12 mouse cellular contexts compared by ENCODE assay signal in the genomic region with DNA sequence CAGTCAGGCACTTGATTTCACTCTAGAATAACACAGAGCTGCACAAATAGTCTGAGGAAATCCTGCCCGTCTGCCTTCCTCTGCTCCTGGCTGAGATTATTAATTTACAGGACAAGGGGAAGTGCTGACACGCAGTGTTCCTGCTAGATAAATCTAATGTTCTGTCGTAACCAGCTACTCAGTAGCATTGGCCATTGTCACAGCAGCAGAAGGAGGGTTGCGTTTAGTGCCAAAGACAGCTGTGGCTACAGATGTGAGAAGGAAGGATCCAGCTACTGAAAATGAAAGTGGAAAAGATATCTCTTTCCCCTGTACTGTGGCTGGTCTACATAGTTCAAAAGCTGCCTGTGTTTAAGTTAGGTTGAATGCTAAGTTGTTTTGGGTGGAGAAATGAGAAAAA. TPM values are rescaled to one million over a fixed set of nuclear protein-coding genes. Genes with fewer than 3 reads are reported as not detected.
DNase-seq lines count a peak whose midpoint lies in the region; ATAC-seq lines count a peak whose summit lies in the region.
"Had no signal": no experiment of that assay in that cellular context is flagged by ENCODE, and none has a peak within 500 bp of the region (broad histone marks: within the 10 kb centered on the region; RNA-seq: fewer than 3 reads in every experiment).

No protein-coding gene starts in this region.

- H3K4me2 ChIP-seq in liver, embryonic 12.5 days = 0 out of 2 replicates have a peak overlapping the region, but pooled peaks have one; percentile 8
- no peak overlapping the region for H3K4me2 ChIP-seq in liver, embryonic 16.5 days (ENCODE audit: low read depth, low read length)
- no peak overlapping the region for H3K4me2 ChIP-seq in forebrain, embryonic 13.5 days
- H3K4me2 ChIP-seq: embryonic facial prominence, embryonic 15.5 days; limb, embryonic 12.5 days had no signal

- no peak for ATAC-seq in liver, embryonic 12.5 days
- ATAC-seq in liver, embryonic 16.5 days (ENCODE audit: low read depth) = peak; percentile 75
- no peak for ATAC-seq in forebrain, embryonic 13.5 days

- no peak overlapping the region for H3K4me3 ChIP-seq in liver, embryonic 12.5 days
- no peak overlapping the region for H3K4me3 ChIP-seq in liver, embryonic 16.5 days (ENCODE audit: low read depth, low read length)
- H3K4me3 ChIP-seq in forebrain, embryonic 13.5 days = no peak overlapping the region
- H3K4me3 ChIP-seq: embryonic facial prominence, embryonic 15.5 days; hindbrain, embryonic 10.5 days; limb, embryonic 12.5 days had no signal

- H3K4me1 ChIP-seq in liver, embryonic 12.5 days = peaks cover 7% of the 10 kb centered on the region; the same call in 1 of the 2 replicates
- H3K4me1 ChIP-seq in liver, embryonic 16.5 days (ENCODE audit: control insufficient read depth, low read depth, low read length) = no peaks in the 10 kb centered on the region
- no peaks in the 10 kb centered on the region for H3K4me1 ChIP-seq in forebrain, embryonic 13.5 days
- H3K4me1 ChIP-seq: hindbrain, embryonic 10.5 days had no signal

- peaks cover 46% of the 10 kb centered on the region for H3K36me3 ChIP-seq in liver, embryonic 12.5 days
- peaks cover 3% of the 10 kb centered on the region; the same call in 1 of the 2 replicates for H3K36me3 ChIP-seq in liver, embryonic 16.5 days (ENCODE audit: control insufficient read depth, insufficient read depth)
- H3K36me3 ChIP-seq in forebrain, embryonic 13.5 days (ENCODE audit: poor library complexity, severe bottlenecking) = no peaks in the 10 kb centered on the region

- DNase-seq in liver = no peak
- DNase-seq in heart, postnatal 10 days = peak; percentile 37 to 45
- no peak for DNase-seq in layer of hippocampus, adult 9-11 months
- DNase-seq in thymus, postnatal 25 days = no peak
- no peak for DNase-seq in left cerebral cortex, postnatal 10 days (ENCODE audit: extremely low spot score in 1 of 2, low spot score in 2 of 2)

- no peak overlapping the region for H3K27ac ChIP-seq in liver, embryonic 12.5 days
- H3K27ac ChIP-seq in liver, embryonic 16.5 days (ENCODE audit: low read length) = 0 out of 2 replicates have a peak overlapping the region, but pooled peaks have one; percentile 8
- no peak overlapping the region for H3K27ac ChIP-seq in forebrain, embryonic 13.5 days
- H3K27ac ChIP-seq: embryonic facial prominence, embryonic 15.5 days; hindbrain, embryonic 10.5 days; limb, embryonic 12.5 days had no signal

- H3K9ac ChIP-seq in liver, embryonic 12.5 days = no peak overlapping the region
- H3K9ac ChIP-seq in liver, embryonic 16.5 days (ENCODE audit: low read depth, low read length) = no peak overlapping the region
- no peak overlapping the region for H3K9ac ChIP-seq in forebrain, embryonic 13.5 days
- H3K9ac ChIP-seq: embryonic facial prominence, embryonic 15.5 days; limb, embryonic 12.5 days had no signal

- 26% methylated on average over 4 of the region's 4 CpGs for WGBS in liver, embryonic 12.5 days (ENCODE audit: insufficient replicate concordance)
- WGBS in liver, embryonic 16.5 days (ENCODE audit: insufficient replicate concordance) = 14% methylated on average over 4 of the region's 4 CpGs
- WGBS in forebrain, embryonic 13.5 days = 85% methylated on average over 4 of the region's 4 CpGs

- intact Hi-C loops in heart, postnatal 10 days (cut with DNase I) = no loop called here
- intact Hi-C loops in left cerebral cortex, postnatal 10 days (cut with DNase I) = no loop called here

- H3K9me3 ChIP-seq in liver, embryonic 12.5 days (replicated peaks) = no peaks in the 10 kb centered on the region
- H3K9me3 ChIP-seq in liver, embryonic 16.5 days (replicated peaks; ENCODE audit: control insufficient read depth, low read length) = no peaks in the 10 kb centered on the region
- H3K9me3 ChIP-seq in forebrain, embryonic 13.5 days (replicated peaks) = no peaks in the 10 kb centered on the region
- H3K9me3 ChIP-seq: embryonic facial prominence, embryonic 15.5 days; G1E; hindbrain, embryonic 10.5 days; limb, embryonic 12.5 days had no signal

- H3K27me3 ChIP-seq in liver, embryonic 12.5 days (replicated peaks) = no peaks in the 10 kb centered on the region
- H3K27me3 ChIP-seq in liver, embryonic 16.5 days (ENCODE audit: control insufficient read depth, insufficient read depth, low read depth, low read length) = no peaks in the 10 kb centered on the region
- H3K27me3 ChIP-seq in forebrain, embryonic 13.5 days = no peaks in the 10 kb centered on the region
- H3K27me3 ChIP-seq: embryonic facial prominence, embryonic 15.5 days; limb, embryonic 12.5 days had no signal

RNA-seq across cellular contexts. Expression of a gene that starts 40.7 kb away (rescaled TPM):
- polyA plus RNA-seq in liver, embryonic 12.5 days (2016; fragmentation: Nextera tagmentation; extraction: Ambion mirVana) = 4.1 and 4.2 TPM in 2 replicates
- 10 to 100 TPM; 10.3 to 10.4 TPM for total RNA-seq in heart, postnatal 10 days (2021)
- 2.5 TPM in 2 replicates for polyA plus RNA-seq in liver, embryonic 16.5 days (2015; fragmentation: Nextera tagmentation; extraction: Ambion mirVana)
- 1 to 10 TPM; 7.8 to 8.1 TPM for total RNA-seq in left cerebral cortex, postnatal 10 days (2021)
- polyA plus RNA-seq in forebrain, embryonic 13.5 days (2015; fragmentation: Nextera tagmentation; extraction: Ambion mirVana) = 7.8 and 8.6 TPM in 2 replicates

Comparison
In these comparisons a context has a peak if more than half of its experiments do, and no peak if none do; other contexts are left out.
1. DNase-seq: peak in heart, postnatal 10 days (2 of 2); none in liver (single experiment), layer of hippocampus, adult 9-11 months (single experiment), thymus, postnatal 25 days (single experiment) and left cerebral cortex, postnatal 10 days (0 of 2).